Mouse (Mus musculus) cerebellum, adult 11-12 months (tissue): ENCODE data around the gene Mboat2.

Experiments used
- DNase-seq: peaks from one replicate; pipeline ENCODE4 v3.0.0; 2022

The Mboat2 gene

GRCm38 (mm10) chr12:24863762-24864161 lies 33.1 kb downstream of the Mboat2 start:
- no peak for DNase-seq

GRCm38 (mm10) chr12:24866645-24867044 lies 36.0 kb downstream of the Mboat2 start:
- no peak for DNase-seq

DNA sequence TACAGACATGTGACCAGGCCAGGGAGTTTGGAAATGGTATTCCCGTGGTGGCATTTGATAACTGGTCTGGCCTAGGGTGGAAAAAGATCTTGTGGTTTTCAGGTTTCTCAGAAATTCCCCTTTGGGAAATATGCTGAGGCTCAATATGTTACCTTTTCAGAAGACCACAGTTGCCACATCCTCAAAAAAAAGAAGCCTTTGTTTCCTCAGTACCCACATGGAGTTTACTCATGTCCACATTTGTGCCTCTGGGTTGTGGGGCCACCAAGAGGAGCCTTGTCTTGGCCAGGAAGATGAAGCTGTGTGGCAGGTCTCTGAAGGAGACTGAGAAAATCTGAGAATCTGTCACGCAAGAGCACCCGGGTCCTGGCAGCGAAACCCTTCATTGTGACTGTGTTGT lies 38.0 kb downstream of the Mboat2 start:
- no peak for DNase-seq

- DNase-seq, result no peak
These were observed 38.6 kb downstream of the Mboat2 start for GRCm38 (mm10) chr12:24869231-24869630.

DNA sequence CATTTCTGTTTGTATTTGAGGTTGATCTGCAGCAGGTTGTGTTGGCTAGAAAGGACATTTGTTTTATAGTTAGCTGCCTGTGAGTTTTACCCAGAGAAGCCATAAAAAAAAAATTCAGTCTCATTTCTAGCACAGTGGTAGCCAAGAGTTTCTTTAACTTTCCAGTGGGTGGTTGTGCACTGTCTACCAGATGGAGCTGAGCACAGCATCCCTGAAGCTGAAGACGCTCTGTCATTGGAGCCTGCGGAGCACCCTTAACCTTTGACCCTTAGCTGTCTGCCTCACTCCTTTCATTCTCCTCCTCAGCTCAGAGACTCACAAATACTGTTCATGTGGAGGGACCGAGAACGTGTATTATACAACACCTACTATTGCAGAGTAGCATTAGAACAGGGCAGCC lies 40.2 kb downstream of the Mboat2 start:
- DNase-seq, result no peak

GRCm38 (mm10) chr12:24872264-24872663 lies 41.6 kb downstream of the Mboat2 start:
- no peak for DNase-seq

DNA sequence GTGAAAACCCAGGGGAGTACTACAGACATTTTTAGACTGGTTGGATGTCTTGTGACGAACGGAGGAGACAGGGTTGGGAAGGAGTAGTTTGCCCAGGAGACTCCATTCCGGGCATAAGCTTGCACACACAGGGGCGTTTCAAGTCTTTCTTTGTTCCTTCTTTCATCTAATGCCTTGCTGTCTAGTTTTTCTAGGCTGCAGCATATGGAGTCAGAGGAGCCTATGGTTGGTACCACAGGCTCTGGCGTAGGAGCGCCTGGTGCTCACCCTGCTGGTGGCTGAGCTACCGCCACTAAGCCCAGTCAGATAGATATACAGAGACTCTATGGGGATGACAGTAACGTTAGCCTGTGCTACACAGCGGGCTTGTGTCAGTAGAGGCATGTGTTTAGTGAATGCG lies 42.0 kb downstream of the Mboat2 start:
- no peak for DNase-seq

DNA sequence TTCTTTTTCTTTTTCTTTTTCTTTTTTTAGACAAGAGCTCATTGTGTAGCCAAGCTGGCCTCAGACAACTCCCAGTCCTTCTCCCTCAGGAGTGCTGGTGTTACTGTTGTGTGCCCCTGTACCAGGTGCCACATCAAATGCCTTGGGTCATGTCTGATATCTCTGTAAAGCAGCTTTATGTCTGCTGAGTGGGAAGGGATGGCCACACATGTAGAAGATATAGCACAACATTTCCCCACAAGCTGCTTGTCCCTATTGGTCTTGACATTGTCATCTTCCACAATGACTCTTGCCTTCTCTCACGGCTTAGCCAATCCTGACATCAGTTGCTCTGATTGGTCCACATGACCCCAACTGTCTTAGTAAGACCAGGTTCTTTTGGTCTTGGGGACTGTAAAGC lies 45.2 kb downstream of the Mboat2 start:
- no peak for DNase-seq

DNA sequence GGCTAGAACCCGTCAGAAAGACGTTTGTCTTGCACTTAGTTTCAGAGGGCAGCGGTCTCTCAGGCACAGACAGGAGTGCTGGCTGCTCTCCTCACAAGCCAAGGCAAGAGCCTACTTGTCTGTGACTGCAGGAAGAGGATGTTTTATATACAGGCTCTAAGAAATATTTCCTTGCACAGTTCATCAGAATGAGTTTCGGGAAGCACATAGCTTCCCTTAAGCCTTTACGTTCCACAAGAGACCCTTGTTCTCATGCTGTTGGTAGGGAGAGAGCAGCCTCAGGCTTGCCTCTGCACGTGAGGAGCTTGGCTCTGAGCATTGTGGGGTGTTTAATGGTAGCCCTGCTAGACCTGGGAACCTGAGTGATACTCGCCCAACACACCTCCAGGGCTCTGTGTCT lies 46.6 kb downstream of the Mboat2 start:
- DNase-seq, result no peak

DNA sequence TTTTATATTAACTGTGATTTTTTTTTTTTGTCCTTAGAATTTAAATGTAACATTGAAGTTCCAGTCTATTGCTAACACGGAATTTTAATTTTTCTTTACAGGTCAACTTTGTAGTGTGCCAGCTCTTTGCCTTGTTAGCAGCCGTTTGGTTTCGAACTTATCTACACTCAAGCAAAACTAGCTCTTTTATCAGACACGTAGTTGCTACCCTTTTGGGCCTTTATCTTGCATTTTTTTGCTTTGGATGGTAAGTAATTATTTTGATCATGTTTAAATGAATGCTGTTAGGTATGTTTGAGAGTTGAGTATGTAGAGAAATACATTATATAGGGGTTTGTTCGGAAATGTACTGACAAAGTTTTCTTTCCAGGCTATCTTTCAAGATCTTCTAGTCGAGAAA lies 47.4 kb downstream of the Mboat2 start:
- no peak for DNase-seq

GRCm38 (mm10) chr12:24878735-24879362 lies 48.2 kb downstream of the Mboat2 start:
- DNase-seq, result no peak

- DNase-seq, result no peak
These were observed 48.9 kb downstream of the Mboat2 start for GRCm38 (mm10) chr12:24879613-24880029.

DNA sequence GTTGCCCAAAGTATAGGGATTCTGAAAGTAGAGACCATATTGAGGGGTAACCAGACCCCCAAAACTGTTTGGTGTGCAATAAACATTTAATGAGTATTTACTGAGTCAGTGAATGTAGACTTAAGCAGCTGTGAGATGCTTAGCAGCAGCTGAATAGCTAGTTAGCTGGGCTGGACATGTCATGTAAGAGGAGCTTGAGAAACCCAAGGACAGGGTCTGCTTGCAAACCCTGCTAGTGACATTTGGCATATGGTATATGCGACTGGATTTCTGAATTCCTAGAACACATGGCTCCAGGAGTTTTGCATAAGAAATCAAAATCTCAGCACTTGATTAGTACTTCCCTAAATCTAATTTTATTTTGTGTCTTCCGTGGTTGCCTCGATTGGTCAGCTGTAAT lies 52.6 kb downstream of the Mboat2 start:
- DNase-seq, result no peak

DNA sequence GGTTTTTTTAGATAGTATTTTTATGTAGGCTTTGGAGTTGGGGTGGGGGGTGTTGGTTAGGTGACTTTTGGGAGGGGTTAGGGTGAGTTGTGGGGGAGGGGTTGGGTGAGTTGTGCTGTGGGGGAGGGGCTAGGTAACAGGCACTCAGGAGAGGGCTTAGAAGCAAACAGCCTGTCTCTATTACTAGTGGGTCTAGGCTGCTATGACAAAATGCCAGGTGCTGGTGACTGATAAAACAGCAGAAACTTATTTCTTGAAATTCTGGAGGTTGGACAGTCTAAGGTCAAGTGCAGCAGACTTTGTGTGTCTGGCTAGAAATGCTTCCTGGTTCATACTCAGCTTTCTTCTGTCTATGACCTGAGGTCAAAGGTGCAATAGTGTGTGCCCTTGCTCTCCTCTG lies 56.1 kb downstream of the Mboat2 start:
- DNase-seq, result no peak

- DNase-seq, result no peak
These were observed 58.8 kb downstream of the Mboat2 start for GRCm38 (mm10) chr12:24889371-24890051.

DNA sequence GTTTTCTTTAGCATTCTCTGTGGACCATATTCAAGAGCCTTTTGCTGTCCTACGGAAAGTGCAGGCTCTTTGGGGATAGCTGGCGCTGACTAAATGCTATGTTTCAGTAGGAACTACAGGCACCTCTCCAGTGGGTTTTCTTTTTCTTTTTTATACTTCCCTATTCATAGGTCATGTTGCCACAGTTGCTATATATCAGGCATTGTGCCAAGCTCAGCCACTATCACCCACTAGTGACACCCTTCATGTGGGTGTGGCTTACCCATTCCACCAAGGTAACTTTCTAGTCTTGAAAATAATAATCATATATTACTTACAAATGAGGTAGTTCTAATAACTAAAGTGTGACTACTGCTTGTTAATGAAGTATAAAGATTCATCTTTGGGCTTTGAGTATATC lies 59.5 kb downstream of the Mboat2 start:
- no peak for DNase-seq

GRCm38 (mm10) chr12:24890684-24891459 lies 60.2 kb downstream of the Mboat2 start:
- no peak for DNase-seq

GRCm38 (mm10) chr12:24892536-24892935 lies 61.9 kb downstream of the Mboat2 start:
- no peak for DNase-seq

DNA sequence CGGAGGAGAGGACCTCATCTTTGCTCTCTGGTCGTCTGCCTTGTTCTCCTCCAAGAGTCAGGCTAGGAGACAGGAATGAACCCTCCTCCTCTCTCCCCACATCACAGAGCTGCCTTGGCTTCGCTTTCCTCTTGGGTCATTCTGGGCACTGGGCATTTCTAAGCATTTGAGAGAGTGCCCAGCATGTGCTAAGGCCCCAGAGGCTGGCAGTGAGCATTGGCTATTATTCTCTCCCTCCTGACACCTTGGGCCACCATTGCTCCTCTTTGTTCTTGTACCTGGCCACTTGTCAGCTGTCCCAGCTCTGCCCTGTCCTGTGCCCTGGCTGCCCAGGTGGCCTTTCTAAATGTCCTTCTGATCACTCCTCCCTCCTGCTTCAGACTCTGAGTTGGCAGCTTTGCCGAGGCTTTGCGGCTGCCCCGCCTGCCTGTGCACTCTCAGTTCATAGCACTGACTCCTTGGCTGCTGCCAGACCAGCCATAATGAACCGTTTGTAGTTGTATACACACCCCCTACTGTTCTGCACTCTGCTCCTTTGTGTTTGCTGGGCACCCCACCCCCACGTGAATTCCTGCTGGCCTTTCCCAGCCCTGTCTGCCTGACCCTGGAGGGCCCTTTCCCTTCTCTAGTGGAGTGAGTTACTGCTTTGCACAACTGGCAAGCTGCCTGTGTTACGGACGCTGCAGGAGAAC lies 63.2 kb downstream of the Mboat2 start:
- peak; percentile 43 for DNase-seq

GRCm38 (mm10) chr12:24895352-24895751 lies 64.7 kb downstream of the Mboat2 start:
- no peak for DNase-seq

DNA sequence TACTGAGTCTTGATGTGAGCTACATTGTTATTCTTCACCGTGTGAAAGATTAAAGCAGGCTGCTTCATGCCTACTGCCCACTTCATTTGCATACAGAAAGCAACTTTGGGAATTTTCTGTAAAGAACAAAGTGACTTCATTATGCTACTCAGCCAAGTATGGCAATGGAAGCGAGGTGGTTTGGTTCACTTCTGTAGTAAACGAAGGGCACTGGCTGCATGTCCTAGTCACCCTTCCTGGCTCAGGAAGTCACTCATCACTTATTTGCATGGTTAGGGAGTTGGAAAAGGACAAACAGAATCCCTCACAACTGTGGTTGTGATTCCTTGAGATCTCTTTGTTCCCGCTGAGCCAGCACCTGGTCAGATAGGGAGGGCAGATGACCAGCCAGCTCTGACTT lies 66.7 kb downstream of the Mboat2 start:
- no peak for DNase-seq

- DNase-seq, result no peak
These were observed 67.5 kb downstream of the Mboat2 start for GRCm38 (mm10) chr12:24898226-24898625.

- DNase-seq, result no peak
These were observed 69.0 kb downstream of the Mboat2 start for GRCm38 (mm10) chr12:24899636-24900035.

GRCm38 (mm10) chr12:24902736-24903135 lies 72.1 kb downstream of the Mboat2 start:
- DNase-seq, result no peak
